Mouse (Mus musculus) ovary, adult 10 weeks (tissue): ENCODE results near the gene Mthfr. TPM values are rescaled to one million over a fixed set of nuclear protein-coding genes. Genes with fewer than 3 reads are reported as not detected.

Experiments
- polyA plus RNA-seq: library from polyadenylated mRNA; stranded (reverse); fragments of 350-450 nt; fragmentation: Illumina TruSeq; extraction: RNeasy Lipid Tissue Mini Kit (QIAGEN cat#74804); gene quantifications from one replicate; pipeline ENCODE4 v1.2.3, GENCODE M21; 2014

Mthfr gene
- polyA plus RNA-seq, result 2.0 TPM

GRCm38 (mm10) chr4:148038600-148039253, at the start of gene Mthfr, which contains the start of gene Clcn6:
TSS of gene Mthfr (plus strand) at chr4:148039077.
TSS of gene Clcn6 (minus strand) at chr4:148038821.

GRCm38 (mm10) chr4:148000202-148000772, 38.6 kb upstream of the Mthfr start, which contains the start of gene Nppa:
TSS of gene Nppa (plus strand) at chr4:148000722.

GRCm38 (mm10) chr4:148087907-148088527, 49.1 kb downstream of the Mthfr start, which contains the start of gene Agtrap:
TSS of gene Agtrap (minus strand) at chr4:148088031.

Other genes starting within 250 kb of the Mthfr start
- gene Zfp984, start 229.3 kb upstream of the Mthfr start, polyA plus RNA-seq, result 125 TPM
- 39.9 TPM for gene Zfp933, start 190.7 kb upstream of the Mthfr start, polyA plus RNA-seq
- not detected for gene Miip, start 170.3 kb upstream of the Mthfr start, polyA plus RNA-seq
- gene Fv1, start 170.1 kb upstream of the Mthfr start, polyA plus RNA-seq, result 7.5 TPM
- gene Mfn2, start 134.4 kb upstream of the Mthfr start, polyA plus RNA-seq, result 11.8 TPM
- 3.3 TPM for gene Plod1, start 102.3 kb upstream of the Mthfr start, polyA plus RNA-seq
- 10.2 TPM for gene 2510039O18Rik, start 98.2 kb upstream of the Mthfr start, polyA plus RNA-seq
- gene Nppb, start 53.3 kb upstream of the Mthfr start, polyA plus RNA-seq, result not detected
- gene Nppa, start 38.4 kb upstream of the Mthfr start, polyA plus RNA-seq, result not detected
- 3.2 TPM for gene Clcn6, start 256 bp upstream of the Mthfr start, polyA plus RNA-seq
- 12.6 TPM for gene Agtrap, start 49.0 kb downstream of the Mthfr start, polyA plus RNA-seq
- gene Mad2l2, start 91.3 kb downstream of the Mthfr start, polyA plus RNA-seq, result 2.3 TPM
- not detected for gene Draxin, start 91.6 kb downstream of the Mthfr start, polyA plus RNA-seq
- 0.43 TPM for gene Fbxo6, start 113.1 kb downstream of the Mthfr start, polyA plus RNA-seq
- gene Fbxo44, start 121.4 kb downstream of the Mthfr start, polyA plus RNA-seq, result 0.97 TPM
- gene Fbxo2, start 121.5 kb downstream of the Mthfr start, polyA plus RNA-seq, result not detected
- not detected for gene Disp3, start 248.9 kb downstream of the Mthfr start, polyA plus RNA-seq